In genomic region chr14:34936192-34936770, GRCm38 (mm10) we compare ENCODE assay signal across 12 mouse cellular contexts.
DNase-seq lines count a peak whose midpoint lies in the region; ATAC-seq lines count a peak whose summit lies in the region.
"Had no signal": no experiment of that assay in that cellular context is flagged by ENCODE, and none has a peak within 500 bp of the region (broad histone marks: within the 10 kb centered on the region; RNA-seq: fewer than 3 reads in every experiment).

No protein-coding gene starts in this region.

- H3K27ac ChIP-seq in forebrain, embryonic 12.5 days, result no peak overlapping the region
- H3K27ac ChIP-seq in forebrain, embryonic 11.5 days (ENCODE audit: low read depth, low read length), result no peak overlapping the region
- H3K27ac ChIP-seq in midbrain, embryonic 14.5 days (replicated peaks; ENCODE audit: low read depth, low read length), result no peak overlapping the region
- no peak overlapping the region for H3K27ac ChIP-seq in midbrain, embryonic 11.5 days (ENCODE audit: low read depth, low read length)
- peak overlapping the region; percentile 59 for H3K27ac ChIP-seq in neural tube, embryonic 13.5 days (replicated peaks)
- H3K27ac ChIP-seq: lung, embryonic 15.5 days had no signal

- no peak overlapping the region for H3K9ac ChIP-seq in forebrain, embryonic 12.5 days
- H3K9ac ChIP-seq in forebrain, embryonic 11.5 days (ENCODE audit: low read length), result no peak overlapping the region
- no peak overlapping the region for H3K9ac ChIP-seq in midbrain, embryonic 14.5 days (replicated peaks; ENCODE audit: low read length)
- H3K9ac ChIP-seq in midbrain, embryonic 11.5 days (ENCODE audit: low read length), result no peak overlapping the region
- H3K9ac ChIP-seq in neural tube, embryonic 13.5 days, result 0 out of 2 replicates have a peak overlapping the region, but pooled peaks have one; percentile 22
- H3K9ac ChIP-seq: lung, embryonic 15.5 days had no signal

- H3K4me3 ChIP-seq in forebrain, embryonic 12.5 days (replicated peaks), result no peak overlapping the region
- H3K4me3 ChIP-seq in forebrain, embryonic 11.5 days (ENCODE audit: low read depth, low read length), result no peak overlapping the region
- no peak overlapping the region for H3K4me3 ChIP-seq in midbrain, embryonic 14.5 days (replicated peaks; ENCODE audit: low read depth, low read length)
- no peak overlapping the region for H3K4me3 ChIP-seq in midbrain, embryonic 11.5 days (ENCODE audit: low read depth, low read length)
- H3K4me3 ChIP-seq in neural tube, embryonic 13.5 days, result no peak overlapping the region
- H3K4me3 ChIP-seq: erythroblast, embryonic 14.5 days; lung, embryonic 15.5 days had no signal

- ATAC-seq in forebrain, embryonic 12.5 days (ENCODE audit: low FRiP score), result 0 out of 2 replicates have a peak, but pooled peaks have one; percentile 8
- no peak for ATAC-seq in forebrain, embryonic 11.5 days (replicated peaks; ENCODE audit: low FRiP score)
- ATAC-seq in midbrain, embryonic 14.5 days (ENCODE audit: low FRiP score, low TSS enrichment), result 0 out of 2 replicates have a peak, but pooled peaks have one; percentile 15
- no peak for ATAC-seq in midbrain, embryonic 11.5 days (ENCODE audit: low FRiP score)
- peak; percentile 78 for ATAC-seq in neural tube, embryonic 13.5 days (ENCODE audit: low read depth)
- ATAC-seq: intestine, postnatal 0 days had no signal

- 0 out of 2 replicates have a peak, but pooled peaks cover 3% of the 10 kb centered on the region for H3K27me3 ChIP-seq in forebrain, embryonic 12.5 days
- H3K27me3 ChIP-seq in forebrain, embryonic 11.5 days (ENCODE audit: control insufficient read depth, insufficient read depth, low read length), result no peaks in the 10 kb centered on the region
- H3K27me3 ChIP-seq in midbrain, embryonic 14.5 days (ENCODE audit: control insufficient read depth, insufficient read depth, low read length), result no peaks in the 10 kb centered on the region
- H3K27me3 ChIP-seq in midbrain, embryonic 11.5 days (ENCODE audit: control insufficient read depth, insufficient read depth, low read length), result no peaks in the 10 kb centered on the region
- peaks cover 4% of the 10 kb centered on the region; the same call in 1 of the 2 replicates for H3K27me3 ChIP-seq in neural tube, embryonic 13.5 days
- H3K27me3 ChIP-seq: lung, embryonic 15.5 days had no signal

- no peak overlapping the region for H3K4me2 ChIP-seq in forebrain, embryonic 12.5 days
- no peak overlapping the region for H3K4me2 ChIP-seq in forebrain, embryonic 11.5 days (ENCODE audit: low read depth, low read length, severe bottlenecking)
- no peak overlapping the region for H3K4me2 ChIP-seq in midbrain, embryonic 14.5 days (ENCODE audit: low read length)
- H3K4me2 ChIP-seq in midbrain, embryonic 11.5 days, result no peak overlapping the region
- peak overlapping the region; percentile 45 for H3K4me2 ChIP-seq in neural tube, embryonic 13.5 days
- H3K4me2 ChIP-seq: lung, embryonic 15.5 days had no signal

- no peaks in the 10 kb centered on the region for H3K36me3 ChIP-seq in forebrain, embryonic 12.5 days (replicated peaks)
- no peaks in the 10 kb centered on the region for H3K36me3 ChIP-seq in forebrain, embryonic 11.5 days (ENCODE audit: control insufficient read depth, insufficient read depth, low read length)
- no peaks in the 10 kb centered on the region for H3K36me3 ChIP-seq in midbrain, embryonic 14.5 days (ENCODE audit: control insufficient read depth, insufficient read depth, low read length)
- no peaks in the 10 kb centered on the region for H3K36me3 ChIP-seq in midbrain, embryonic 11.5 days (ENCODE audit: control insufficient read depth, insufficient read depth, low read length)
- no peaks in the 10 kb centered on the region for H3K36me3 ChIP-seq in neural tube, embryonic 13.5 days
- H3K36me3 ChIP-seq: lung, embryonic 15.5 days had no signal

- no peak for DNase-seq in forebrain, embryonic 11.5 days (ENCODE audit: low spot score)
- DNase-seq in midbrain, embryonic 14.5 days, result peak; percentile 43
- no peak for DNase-seq in midbrain, embryonic 11.5 days (ENCODE audit: low spot score, missing footprints)
- peak; percentile 32 for DNase-seq in kidney, postnatal 14 days
- DNase-seq in gastrocnemius, postnatal 4 days (ENCODE audit: low spot score in 2 of 2), result no peak
- DNase-seq in lung, postnatal 25 days (ENCODE audit: low spot score), result no peak
- DNase-seq: B cell, adult 2 months had no signal

- 47% methylated on average over 13 of the region's 13 CpGs for WGBS in forebrain, embryonic 12.5 days
- 52% methylated on average over 13 of the region's 13 CpGs for WGBS in forebrain, embryonic 11.5 days
- 54% methylated on average over 13 of the region's 13 CpGs for WGBS in midbrain, embryonic 14.5 days
- WGBS in midbrain, embryonic 11.5 days, result 65% methylated on average over 13 of the region's 13 CpGs
- WGBS in neural tube, embryonic 13.5 days, result 13% methylated on average over 13 of the region's 13 CpGs

- H3K9me3 ChIP-seq in forebrain, embryonic 12.5 days, result no peaks in the 10 kb centered on the region
- H3K9me3 ChIP-seq in forebrain, embryonic 11.5 days (ENCODE audit: control insufficient read depth, low read length), result no peaks in the 10 kb centered on the region
- H3K9me3 ChIP-seq in midbrain, embryonic 14.5 days (ENCODE audit: control insufficient read depth, low read length), result no peaks in the 10 kb centered on the region
- H3K9me3 ChIP-seq in midbrain, embryonic 11.5 days (ENCODE audit: control insufficient read depth, low read length), result no peaks in the 10 kb centered on the region
- no peaks in the 10 kb centered on the region for H3K9me3 ChIP-seq in neural tube, embryonic 13.5 days
- H3K9me3 ChIP-seq: lung, embryonic 15.5 days had no signal

- peaks cover 16% of the 10 kb centered on the region for H3K4me1 ChIP-seq in forebrain, embryonic 12.5 days
- no peaks in the 10 kb centered on the region; the same call in 1 of the 2 replicates for H3K4me1 ChIP-seq in forebrain, embryonic 11.5 days (replicated peaks; ENCODE audit: control insufficient read depth, insufficient read depth, low read length)
- H3K4me1 ChIP-seq in midbrain, embryonic 14.5 days (ENCODE audit: control insufficient read depth, insufficient read depth, low read length), result peaks cover 13% of the 10 kb centered on the region; the same call in 1 of the 2 replicates
- no peaks in the 10 kb centered on the region for H3K4me1 ChIP-seq in midbrain, embryonic 11.5 days (ENCODE audit: control insufficient read depth, insufficient read depth, low read length)
- H3K4me1 ChIP-seq in neural tube, embryonic 13.5 days (replicated peaks), result peaks cover 64% of the 10 kb centered on the region
- H3K4me1 ChIP-seq: lung, embryonic 15.5 days had no signal

Comparison
In these comparisons a context has a peak if more than half of its experiments do, and no peak if none do; other contexts are left out.
1. ATAC-seq: peak in forebrain, embryonic 12.5 days (single experiment), midbrain, embryonic 14.5 days (single experiment) and neural tube, embryonic 13.5 days (single experiment); none in forebrain, embryonic 11.5 days (single experiment) and midbrain, embryonic 11.5 days (single experiment).
2. DNase-seq: peak in midbrain, embryonic 14.5 days (single experiment) and kidney, postnatal 14 days (single experiment); none in forebrain, embryonic 11.5 days (single experiment), midbrain, embryonic 11.5 days (single experiment), gastrocnemius, postnatal 4 days (0 of 2) and lung, postnatal 25 days (single experiment).